Mouse (Mus musculus): ENCODE results near the gene Tas2r108.

Gene Tas2r108

DNA sequence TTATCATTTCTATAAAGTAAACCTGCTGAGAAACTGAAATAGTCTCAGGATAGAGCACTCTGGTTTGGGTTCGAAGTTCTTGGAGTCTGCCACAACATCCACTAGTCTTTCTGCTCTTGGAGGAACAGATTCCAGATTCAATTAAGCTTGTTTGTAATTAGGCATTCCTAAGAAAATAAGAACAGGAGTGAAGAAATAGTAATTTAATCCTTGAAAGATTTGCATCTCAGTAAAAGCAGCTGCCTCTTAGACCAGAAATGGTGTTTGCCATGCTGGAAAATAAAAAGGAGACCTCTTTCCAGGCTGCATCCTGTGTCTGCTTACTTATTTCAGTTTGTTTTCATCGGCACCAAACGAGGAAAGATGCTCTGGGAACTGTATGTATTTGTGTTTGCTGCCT, at the start of gene Tas2r108:
TSS of gene Tas2r108 (plus strand) at position 301 of the 400 bp plus-strand sequence.
- no peak for DNase-seq (ENCODE audit: low spot score in 2 of 2)

DNA sequence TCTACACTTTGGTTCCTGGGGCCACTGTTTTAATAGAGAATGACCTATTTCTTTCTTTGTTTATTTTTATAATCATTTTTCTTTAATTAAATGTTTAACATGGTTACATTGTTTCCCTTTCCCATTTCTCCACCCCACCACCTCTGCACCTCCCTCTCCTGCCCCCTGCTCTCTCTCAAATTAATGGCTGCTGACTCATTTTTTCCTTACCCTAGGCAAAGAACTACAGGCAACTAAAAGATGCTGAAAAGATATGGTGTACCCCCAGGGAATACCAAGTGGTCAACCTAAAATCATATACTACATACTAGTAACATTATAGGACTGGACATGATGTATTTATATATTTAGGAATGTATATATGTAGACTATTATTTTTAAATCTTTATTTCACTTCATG, 44.7 kb upstream of the Tas2r108 start:
- no peak for DNase-seq (ENCODE audit: low spot score in 2 of 2)

DNA sequence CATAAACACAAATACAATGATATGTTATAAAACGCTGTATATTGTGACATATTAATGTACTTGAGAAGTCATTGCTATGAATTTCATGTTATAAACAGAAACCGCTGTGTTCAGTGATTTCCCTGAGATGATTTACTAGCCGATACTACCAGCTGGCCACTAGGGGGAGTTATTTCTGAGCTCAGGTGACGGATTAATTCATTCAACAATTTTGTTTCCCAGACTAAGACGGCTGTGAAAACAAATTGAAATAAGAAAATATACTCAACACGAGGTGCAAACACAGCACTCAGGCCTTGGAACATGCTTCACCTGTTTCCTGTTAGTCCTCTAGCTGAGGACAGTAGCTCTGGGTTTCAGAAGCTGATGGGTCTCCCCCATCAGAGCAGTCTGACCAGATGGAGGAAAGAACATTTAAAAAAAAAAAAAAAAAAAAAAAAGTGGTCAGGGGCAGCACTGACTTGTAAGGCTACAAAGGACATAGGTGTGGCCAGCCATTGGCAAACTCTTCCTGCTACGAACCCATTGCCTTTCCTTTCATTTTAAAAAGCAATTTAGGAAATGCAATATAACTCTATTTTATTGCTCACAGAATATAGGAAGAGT, 38.8 kb upstream of the Tas2r108 start:
- DNase-seq (ENCODE audit: low spot score in 2 of 2), result no peak

DNA sequence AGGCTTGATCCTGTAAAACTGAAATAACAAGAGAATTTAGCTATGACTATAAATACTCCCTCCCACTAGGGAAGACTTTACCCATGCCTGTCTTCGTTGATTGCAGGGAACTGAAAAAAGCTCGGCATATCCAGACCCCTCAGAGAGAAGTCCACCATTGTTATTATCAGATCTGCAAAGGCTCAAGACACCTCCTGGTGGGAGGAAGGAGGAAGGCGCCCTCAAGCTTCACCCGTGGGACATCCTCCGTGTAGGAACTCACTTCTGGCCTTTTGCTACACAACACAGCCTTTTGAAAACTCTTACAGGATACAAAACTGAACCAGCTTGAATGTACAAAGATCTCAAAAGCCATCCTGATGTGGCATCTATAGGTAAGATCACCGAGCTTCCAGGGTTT, 27.6 kb upstream of the Tas2r108 start:
- DNase-seq (ENCODE audit: low spot score in 2 of 2), result no peak

DNA sequence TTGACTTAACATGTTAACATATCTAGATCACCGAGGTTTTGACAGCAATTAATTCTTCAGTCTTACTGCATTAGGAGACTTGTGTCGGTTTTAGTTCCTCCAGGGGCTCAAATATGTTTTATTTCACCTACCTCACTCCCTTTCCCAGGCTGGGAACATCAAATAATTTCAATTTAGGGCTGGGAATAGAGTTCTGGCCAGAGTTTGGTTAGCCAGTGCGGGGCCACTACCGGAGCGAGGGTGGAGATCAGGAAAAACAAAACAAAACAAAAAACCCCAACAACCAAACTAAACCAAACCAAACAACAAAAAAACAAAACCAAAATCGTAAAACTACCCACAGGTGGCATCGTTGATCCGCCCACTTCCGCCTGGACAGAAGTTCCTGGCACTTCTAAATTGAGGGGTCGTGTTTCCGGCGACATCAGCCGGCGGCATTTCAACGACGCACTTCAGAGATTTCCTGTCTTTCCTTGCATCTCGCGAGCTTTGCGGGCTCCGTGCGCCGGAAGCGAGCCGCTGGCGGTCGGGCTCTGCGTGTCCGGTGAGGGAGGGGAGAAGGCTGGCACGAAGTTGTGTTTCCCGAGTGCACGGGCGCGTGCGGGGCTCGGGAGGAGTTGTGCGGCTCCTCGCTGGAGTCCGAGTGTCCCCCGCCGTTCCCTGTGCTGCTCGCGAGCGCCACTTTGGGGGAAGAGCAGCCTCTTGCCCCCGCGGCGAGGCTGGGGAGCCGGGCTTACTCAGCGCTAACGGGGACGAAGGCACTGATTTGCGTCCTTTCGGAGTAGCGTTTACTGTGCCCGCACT, 22.2 kb upstream of the Tas2r108 start, which contains the start of gene Ssbp1:
TSS of gene Ssbp1 (plus strand) at position 437 of the 804 bp plus-strand sequence.
- peak; percentile 88 to 91 for DNase-seq (ENCODE audit: low spot score in 2 of 2)

DNA sequence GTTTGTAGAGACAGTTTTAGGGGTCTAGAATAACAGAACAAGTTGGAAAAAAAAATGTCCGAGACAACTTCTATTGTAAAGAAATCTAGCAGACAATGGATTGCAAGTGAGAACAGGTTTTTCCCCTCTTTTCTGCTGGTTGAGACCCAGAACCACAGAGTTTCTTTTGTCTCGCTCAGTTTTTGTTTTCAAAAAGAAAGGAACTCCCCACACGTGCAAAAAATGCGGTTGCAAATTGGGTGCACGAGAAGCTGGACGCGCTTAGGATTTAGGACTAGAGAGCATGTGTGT, 21.7 kb upstream of the Tas2r108 start:
- no peak for DNase-seq (ENCODE audit: low spot score in 2 of 2)

DNA sequence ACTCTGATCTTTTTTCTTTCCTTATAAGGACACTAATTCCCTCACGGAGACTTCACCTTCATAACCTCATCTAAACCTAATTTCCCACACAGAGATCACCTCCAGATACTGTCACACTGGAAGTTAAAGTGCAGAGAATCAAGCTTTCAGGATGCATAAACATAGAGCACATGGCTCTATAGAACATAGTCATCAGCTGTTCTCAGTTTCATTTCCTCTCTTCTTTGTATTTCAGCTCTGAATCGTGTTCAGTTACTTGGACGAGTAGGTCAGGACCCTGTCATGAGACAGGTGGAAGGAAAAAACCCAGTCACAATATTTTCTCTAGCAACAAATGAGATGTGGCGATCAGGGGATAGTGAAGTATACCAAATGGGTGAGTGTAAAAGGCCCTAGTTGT, 17.2 kb upstream of the Tas2r108 start:
- no peak for DNase-seq (ENCODE audit: low spot score in 2 of 2)

DNA sequence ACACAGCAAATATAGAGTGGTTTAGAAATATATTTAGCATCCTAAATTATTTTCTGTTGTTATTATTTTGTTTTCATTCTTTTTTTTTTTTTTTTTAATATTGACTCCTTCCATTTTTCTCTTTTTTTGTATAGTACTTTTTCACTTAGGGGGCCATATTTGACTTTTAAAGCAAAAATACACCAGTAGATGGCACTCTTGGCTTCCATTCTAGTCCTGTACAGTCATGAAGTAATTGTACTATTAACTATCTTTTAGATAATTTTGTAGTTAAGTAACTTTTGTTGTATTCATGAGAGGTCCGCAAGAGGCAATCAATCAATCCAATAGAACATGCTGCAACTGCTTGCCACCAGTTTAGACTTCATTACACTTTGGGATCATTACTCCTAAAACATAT, 13.6 kb upstream of the Tas2r108 start:
- DNase-seq (ENCODE audit: low spot score in 2 of 2), result no peak

DNA sequence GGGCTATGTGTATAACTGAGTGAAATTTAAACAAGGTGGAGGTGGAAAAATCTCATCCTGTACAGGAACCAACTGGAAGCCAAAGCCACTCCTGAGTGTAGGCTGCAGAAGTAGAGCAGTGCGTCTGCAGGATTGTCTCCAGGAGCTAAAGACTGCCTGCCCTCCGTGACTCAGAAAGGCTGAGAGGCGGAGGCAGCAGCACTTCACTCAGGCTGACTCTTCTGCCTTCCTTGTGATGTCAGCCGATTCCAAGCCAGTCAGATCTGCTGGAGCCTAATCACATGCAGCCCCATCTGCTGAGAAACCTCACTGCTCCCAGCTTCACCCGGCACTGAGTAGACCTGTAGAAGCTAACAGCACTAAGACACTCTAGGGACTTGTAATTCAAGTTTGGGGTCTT, 11.0 kb upstream of the Tas2r108 start:
- no peak for DNase-seq (ENCODE audit: low spot score in 2 of 2)

DNA sequence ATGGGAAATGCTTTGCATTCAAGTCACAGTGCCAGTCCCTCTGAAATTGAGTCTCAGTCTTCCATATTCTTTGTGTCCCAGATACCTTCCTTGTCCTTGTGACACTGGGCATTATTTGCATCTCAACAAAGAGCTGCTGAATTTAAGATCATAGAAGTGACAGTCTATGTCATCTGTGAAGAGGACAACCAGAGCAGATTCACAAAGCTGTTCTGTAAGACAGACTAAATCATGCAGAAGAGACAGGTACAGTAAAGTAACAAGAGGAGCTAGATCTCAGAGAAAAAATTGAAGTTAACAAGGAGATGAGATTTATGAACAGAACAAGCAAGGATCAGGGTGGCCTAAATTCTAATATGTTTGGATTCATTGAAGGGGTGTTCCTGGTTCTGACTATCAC, 2.4 kb upstream of the Tas2r108 start, which contains the start of gene Tas2r137:
TSS of gene Tas2r137 (plus strand) at position 301 of the 400 bp plus-strand sequence.
- no peak for DNase-seq (ENCODE audit: low spot score in 2 of 2)

DNA sequence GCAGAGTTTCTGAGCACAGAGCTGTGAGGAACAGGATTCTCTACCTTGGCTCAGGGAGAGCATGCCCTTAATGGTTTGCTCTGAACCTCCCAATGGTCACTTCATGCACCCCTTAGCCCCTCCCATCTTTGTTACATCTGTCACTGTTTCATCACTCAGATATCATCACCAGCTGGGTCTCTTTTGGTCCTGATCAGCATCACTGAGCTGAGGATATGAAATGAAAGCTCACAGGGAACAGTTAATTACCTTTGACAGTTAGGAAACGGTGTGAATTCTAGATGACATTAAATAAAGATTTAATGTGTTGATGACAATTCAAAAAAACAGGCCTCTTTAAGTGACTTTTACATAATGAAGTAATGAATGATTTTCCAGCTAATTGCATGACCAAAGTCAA, 26.1 kb downstream of the Tas2r108 start, which contains the start of gene Prss37:
TSS of gene Prss37 (minus strand) at position 101 of the 400 bp plus-strand sequence.
- DNase-seq (ENCODE audit: low spot score in 2 of 2), result no peak
